Mouse (Mus musculus): Measurements from ENCODE around the gene Serpina11. TPM values are rescaled to one million over a fixed set of nuclear protein-coding genes. Genes with fewer than 3 reads are reported as not detected.
"Not testable (repeated sequence)": the region's sequence is repeated elsewhere in the genome, so short reads cannot be mapped to it uniquely, and the experiment has no call there.

Serpina11 gene
- polyA plus RNA-seq, 1 experiment from 2014 or later = not detected

DNA sequence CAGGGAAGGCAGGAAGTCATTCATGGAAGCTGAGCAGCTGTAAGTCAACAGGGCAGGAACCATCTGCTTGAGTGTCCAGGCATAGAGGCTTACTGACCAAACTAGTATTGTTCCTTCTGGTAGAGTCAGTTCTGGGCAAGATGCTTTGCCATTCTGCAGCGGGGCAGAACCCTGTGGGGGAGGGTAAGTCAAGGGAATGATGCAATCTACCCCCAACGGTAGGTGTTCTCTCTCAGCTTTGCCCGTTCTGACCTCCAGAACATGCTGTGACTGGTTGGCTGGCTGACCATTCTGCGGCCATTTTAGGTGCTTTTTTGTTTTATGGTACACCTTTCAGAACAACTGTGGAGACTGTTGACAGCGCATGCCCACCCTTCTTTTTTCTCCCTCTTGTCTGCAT, 27.4 kb downstream of the Serpina11 start:
- Histone ChIP-seq H3K4me2 (ENCODE audit: low read depth, low read length, severe bottlenecking) (no peak overlapping the region), H3K9me3 (ENCODE audit: control insufficient read depth, low read length) (peaks cover 3% of the 10 kb centered on the region; the same call in 1 of the 2 replicates), H3K4me1 (replicated peaks; ENCODE audit: control insufficient read depth, insufficient read depth, low read length) (no peaks in the 10 kb centered on the region), H3K9ac (ENCODE audit: low read length) (no peak overlapping the region), H3K27ac (ENCODE audit: low read depth, low read length) (no peak overlapping the region), H3K27me3 (ENCODE audit: control insufficient read depth, insufficient read depth, low read length) (no peaks in the 10 kb centered on the region), H3K4me3 (ENCODE audit: low read depth, low read length) (no peak overlapping the region), H3K36me3 (ENCODE audit: control insufficient read depth, insufficient read depth, low read length) (no peaks in the 10 kb centered on the region)
- ATAC-seq (replicated peaks; ENCODE audit: low FRiP score) (no peak), DNase-seq (ENCODE audit: low spot score) (no peak)
- WGBS = 82% methylated on average over 5 of the region's 5 CpGs

DNA sequence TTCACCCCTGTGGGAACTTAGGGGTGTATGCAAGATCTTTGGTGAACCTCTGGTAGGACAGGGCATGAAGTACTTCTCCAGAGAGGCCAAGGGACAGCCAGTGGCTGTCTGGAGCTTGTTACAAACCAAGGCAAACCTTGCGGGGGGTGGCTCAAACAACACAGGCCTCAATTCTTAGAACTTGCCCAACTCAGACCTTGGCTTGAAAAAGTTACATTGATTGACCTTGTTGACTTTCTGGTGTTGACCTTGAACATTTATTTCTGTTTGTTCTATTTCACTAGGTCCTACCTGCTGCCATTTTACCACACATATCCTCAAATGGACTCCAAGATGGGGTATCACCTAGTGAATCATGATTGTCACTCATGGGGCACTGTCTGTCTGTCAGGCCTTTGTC, 28.0 kb downstream of the Serpina11 start:
- Histone ChIP-seq H3K4me2 (ENCODE audit: low read depth, low read length, severe bottlenecking) (no peak overlapping the region), H3K9me3 (ENCODE audit: control insufficient read depth, low read length) (peaks cover 3% of the 10 kb centered on the region; the same call in 1 of the 2 replicates)
- ATAC-seq (replicated peaks; ENCODE audit: low FRiP score) = no peak

DNA sequence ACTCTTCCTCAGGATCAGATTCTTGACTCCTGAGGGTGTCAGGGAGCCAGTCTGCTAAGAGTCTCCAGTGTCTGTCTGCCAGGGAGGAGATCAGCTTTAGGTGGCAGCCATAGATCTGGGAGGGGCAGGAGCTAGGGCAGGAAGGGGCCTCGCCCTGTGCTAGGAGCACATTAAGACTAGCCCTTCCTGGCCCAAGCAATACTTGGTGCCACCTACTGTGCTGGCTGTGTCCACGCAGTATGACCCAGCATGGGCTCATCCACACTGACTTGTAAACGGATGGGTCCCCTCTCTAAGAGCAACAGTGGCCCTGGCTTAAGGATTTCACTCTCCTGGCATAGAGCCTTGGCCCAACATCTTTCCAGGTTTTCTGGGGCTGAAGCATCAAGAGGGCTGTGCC, 31.0 kb downstream of the Serpina11 start, which contains the start of gene Serpina1e:
Gene Serpina1e (minus strand): TSS at position 178 of the 400 bp plus-strand sequence.
- Histone ChIP-seq H3K36me3 (ENCODE audit: control insufficient read depth, insufficient read depth, low read length) (no peaks in the 10 kb centered on the region), H3K4me3 (ENCODE audit: low read depth, low read length) (no peak within 1 kb of the TSS), H3K4me2 (ENCODE audit: low read depth, low read length, severe bottlenecking) (no peak within 1 kb of the TSS), H3K4me1 (replicated peaks; ENCODE audit: control insufficient read depth, insufficient read depth, low read length) (no peaks in the 10 kb centered on the region), H3K9me3 (ENCODE audit: control insufficient read depth, low read length) (peaks cover 3% of the 10 kb centered on the region; the same call in 1 of the 2 replicates), H3K27ac (ENCODE audit: low read depth, low read length) (no peak within 1 kb of the TSS), H3K27me3 (ENCODE audit: control insufficient read depth, insufficient read depth, low read length) (no peaks in the 10 kb centered on the region), H3K9ac (ENCODE audit: low read length) (no peak within 1 kb of the TSS)
- 90% methylated on average over 3 of the region's 3 CpGs for WGBS
- no peak for DNase-seq (ENCODE audit: low spot score)
- no peak for ATAC-seq (replicated peaks; ENCODE audit: low FRiP score)

More for the DNA sequence above, 28.0 kb downstream of the Serpina11 start:
- Histone ChIP-seq H3K4me3 (ENCODE audit: low read depth, low read length) (no peak overlapping the region), H3K36me3 (ENCODE audit: control insufficient read depth, insufficient read depth, low read length) (no peaks in the 10 kb centered on the region), H3K27ac (ENCODE audit: low read depth, low read length) (no peak overlapping the region), H3K4me1 (replicated peaks; ENCODE audit: control insufficient read depth, insufficient read depth, low read length) (no peaks in the 10 kb centered on the region), H3K27me3 (ENCODE audit: control insufficient read depth, insufficient read depth, low read length) (no peaks in the 10 kb centered on the region), H3K9ac (ENCODE audit: low read length) (no peak overlapping the region)
- DNase-seq (ENCODE audit: low spot score) = no peak
- 95% methylated on average over 1 of the region's 1 CpGs for WGBS

DNA sequence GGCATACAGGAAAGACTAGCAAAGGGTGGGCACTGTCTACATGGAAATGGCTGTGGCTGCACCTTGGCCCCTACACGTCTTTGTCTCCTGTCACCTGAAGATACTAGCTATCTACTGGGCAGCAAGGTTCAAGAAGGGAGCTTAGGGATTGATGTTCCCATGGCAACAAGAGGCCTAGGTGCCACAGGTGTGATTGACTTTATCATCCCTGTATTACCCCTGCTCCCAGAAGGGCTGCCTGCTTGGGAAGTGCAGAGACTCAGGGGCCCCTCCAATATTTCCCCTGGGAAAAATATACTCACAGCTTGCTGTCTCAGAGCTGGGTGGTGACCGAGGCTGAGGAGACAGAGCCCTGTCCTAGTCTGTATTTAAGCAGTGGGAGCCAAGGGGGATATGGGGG, 33.2 kb downstream of the Serpina11 start:
- ATAC-seq (replicated peaks; ENCODE audit: low FRiP score); H3K27ac ChIP-seq (ENCODE audit: low read depth, low read length); H3K4me2 ChIP-seq (ENCODE audit: low read depth, low read length, severe bottlenecking); H3K9ac ChIP-seq (ENCODE audit: low read length); H3K27me3 ChIP-seq (ENCODE audit: control insufficient read depth, insufficient read depth, low read length); H3K4me1 ChIP-seq (replicated peaks; ENCODE audit: control insufficient read depth, insufficient read depth, low read length); H3K9me3 ChIP-seq (ENCODE audit: control insufficient read depth, low read length); DNase-seq (ENCODE audit: low spot score); H3K36me3 ChIP-seq (ENCODE audit: control insufficient read depth, insufficient read depth, low read length); H3K4me3 ChIP-seq (ENCODE audit: low read depth, low read length): not testable (repeated sequence)
- WGBS = 91% methylated on average over 2 of the region's 2 CpGs

DNA sequence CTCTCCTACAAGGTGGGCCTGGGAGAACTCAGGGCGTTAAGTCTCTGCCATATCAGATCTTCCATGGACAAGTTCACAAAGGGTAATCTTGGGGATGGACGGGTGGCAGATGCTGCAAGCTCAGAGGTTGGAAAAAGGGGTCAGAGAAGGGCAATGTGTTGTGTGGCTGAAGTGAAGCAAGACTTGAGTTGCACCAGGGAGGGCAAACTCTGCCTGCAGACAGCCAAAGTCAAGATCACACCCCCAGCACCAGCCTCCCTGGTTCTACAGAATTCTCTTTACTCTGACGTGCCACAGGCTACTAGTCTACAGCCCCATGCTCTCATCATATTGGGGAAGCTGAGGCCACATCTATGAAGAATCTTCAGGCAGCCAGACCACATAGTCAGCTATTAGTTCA, 36.8 kb downstream of the Serpina11 start:
- DNase-seq (ENCODE audit: low spot score); H3K9ac ChIP-seq (ENCODE audit: low read length); H3K36me3 ChIP-seq (ENCODE audit: control insufficient read depth, insufficient read depth, low read length); H3K27me3 ChIP-seq (ENCODE audit: control insufficient read depth, insufficient read depth, low read length); H3K4me2 ChIP-seq (ENCODE audit: low read depth, low read length, severe bottlenecking); H3K4me1 ChIP-seq (replicated peaks; ENCODE audit: control insufficient read depth, insufficient read depth, low read length); H3K27ac ChIP-seq (ENCODE audit: low read depth, low read length); H3K9me3 ChIP-seq (ENCODE audit: control insufficient read depth, low read length); ATAC-seq (replicated peaks; ENCODE audit: low FRiP score); H3K4me3 ChIP-seq (ENCODE audit: low read depth, low read length): not testable (repeated sequence)
- 69% methylated on average over 3 of the region's 3 CpGs for WGBS

DNA sequence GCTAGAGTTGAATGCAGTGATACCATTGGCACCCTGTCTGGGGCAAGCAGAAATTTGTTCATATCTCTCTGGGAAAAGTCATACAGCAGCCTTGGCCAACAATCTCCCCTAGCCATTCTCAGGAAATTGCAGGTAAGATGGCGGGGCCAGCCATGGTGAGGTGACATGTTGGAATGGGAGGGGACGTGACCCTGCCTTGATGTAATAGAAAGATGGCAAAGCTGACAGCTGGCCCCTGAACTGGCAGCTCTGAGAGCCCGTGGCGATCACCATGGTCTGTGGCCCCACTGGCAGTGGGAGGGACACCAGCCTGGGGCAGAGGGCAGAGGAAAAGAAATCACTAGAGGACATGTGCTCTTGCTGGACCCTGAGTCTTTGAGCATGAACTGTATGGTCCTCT, 43.5 kb downstream of the Serpina11 start:
- Histone ChIP-seq H3K4me3 (ENCODE audit: low read depth, low read length) (no peak overlapping the region), H3K36me3 (ENCODE audit: control insufficient read depth, insufficient read depth, low read length) (no peaks in the 10 kb centered on the region), H3K27me3 (ENCODE audit: control insufficient read depth, insufficient read depth, low read length) (no peaks in the 10 kb centered on the region), H3K9me3 (ENCODE audit: control insufficient read depth, low read length) (no peaks in the 10 kb centered on the region), H3K4me2 (ENCODE audit: low read depth, low read length, severe bottlenecking) (no peak overlapping the region), H3K4me1 (replicated peaks; ENCODE audit: control insufficient read depth, insufficient read depth, low read length) (no peaks in the 10 kb centered on the region), H3K27ac (ENCODE audit: low read depth, low read length) (no peak overlapping the region), H3K9ac (ENCODE audit: low read length) (no peak overlapping the region)
- ATAC-seq (replicated peaks; ENCODE audit: low FRiP score) (no peak), DNase-seq (ENCODE audit: low spot score) (no peak)
- WGBS = 84% methylated on average over 4 of the region's 4 CpGs

Other genes starting within 250 kb of the Serpina11 start
- not detected in 2 replicates for gene Serpina1d, start 216.4 kb downstream of the Serpina11 start, polyA plus RNA-seq (2014; fragmentation: Nextera tagmentation; extraction: Ambion mirVana)
- not detected in 2 replicates for gene Serpina1b, start 159.6 kb downstream of the Serpina11 start, polyA plus RNA-seq (2014; fragmentation: Nextera tagmentation; extraction: Ambion mirVana)
- not detected in 2 replicates for gene Serpina1a, start 126.4 kb downstream of the Serpina11 start, polyA plus RNA-seq (2014; fragmentation: Nextera tagmentation; extraction: Ambion mirVana)
- not detected in 2 replicates for gene Serpina1c, start 85.1 kb downstream of the Serpina11 start, polyA plus RNA-seq (2014; fragmentation: Nextera tagmentation; extraction: Ambion mirVana)
- gene Serpina1e, start 31.0 kb downstream of the Serpina11 start, polyA plus RNA-seq (2014; fragmentation: Nextera tagmentation; extraction: Ambion mirVana) = not detected in 2 replicates
- gene Serpina9, start 23.8 kb upstream of the Serpina11 start, polyA plus RNA-seq (2014; fragmentation: Nextera tagmentation; extraction: Ambion mirVana) = not detected in 2 replicates
- gene Serpina12, start 54.5 kb upstream of the Serpina11 start, polyA plus RNA-seq (2014; fragmentation: Nextera tagmentation; extraction: Ambion mirVana) = not detected in 2 replicates
- gene Serpina5, start 111.2 kb upstream of the Serpina11 start, polyA plus RNA-seq (2014; fragmentation: Nextera tagmentation; extraction: Ambion mirVana) = not detected in 2 replicates
- gene Serpina3a, start 122.8 kb upstream of the Serpina11 start, polyA plus RNA-seq (2014; fragmentation: Nextera tagmentation; extraction: Ambion mirVana) = not detected in 2 replicates
- not detected in 2 replicates for gene Serpina3b, start 138.0 kb upstream of the Serpina11 start, polyA plus RNA-seq (2014; fragmentation: Nextera tagmentation; extraction: Ambion mirVana)
- not detected in 2 replicates for gene Serpina3c, start 163.9 kb upstream of the Serpina11 start, polyA plus RNA-seq (2014; fragmentation: Nextera tagmentation; extraction: Ambion mirVana)
- 0.27 and 0.37 TPM in 2 replicates for gene Serpina3f, start 224.6 kb upstream of the Serpina11 start, polyA plus RNA-seq (2014; fragmentation: Nextera tagmentation; extraction: Ambion mirVana)
- gene Serpina3g, start 246.3 kb upstream of the Serpina11 start, polyA plus RNA-seq (2014; fragmentation: Nextera tagmentation; extraction: Ambion mirVana) = 0.28 TPM in 1 of 2 replicates, not detected in the other